Mouse (Mus musculus): ENCODE data around the gene Psap.

GRCm38 (mm10) chr10:60350077-60350804 lies 72.8 kb downstream of the Psap start:
- TF ChIP-seq POLR2A (IDR thresholded peaks at IDR 0.05; ENCODE audit: insufficient read depth, low read depth, low read length) = no peak
- TF ChIP-seq CTCF (IDR thresholded peaks at IDR 0.05; ENCODE audit: insufficient read depth, low read depth, low read length) = no peak
